Mouse (Mus musculus) brain, embryonic 14.5 days (tissue): ENCODE data around the gene Ufl1. TPM values are rescaled to one million over a fixed set of nuclear protein-coding genes. Genes with fewer than 3 reads are reported as not detected.
A peak's percentile ranks its signal among the peaks of the same experiment; 100 is the strongest.

Source experiments
- DNase-seq: peaks from one replicate; pipeline ENCODE4 v3.0.0-alpha.2; 2011; ENCODE audit warnings: low read depth
- CTCF ChIP-seq: fragments of 200-500 bp; IDR thresholded peaks from 2 replicates; pipeline ENCODE4 v1.5.1; 2012; ENCODE audit warnings: inconsistent platforms, mild to moderate bottlenecking, moderate library complexity, borderline replicate concordance; ENCODE audit not compliant: insufficient read depth, insufficient read length; ENCODE audit errors: extremely low read depth
- POLR2A ChIP-seq: fragments of 200-500 bp; IDR thresholded peaks from 2 replicates; pipeline ENCODE4 v1.6.1; 2012; ENCODE audit warnings: mild to moderate bottlenecking, inconsistent platforms, borderline replicate concordance; ENCODE audit not compliant: poor library complexity, insufficient read depth, insufficient read length, severe bottlenecking; ENCODE audit errors: extremely low read depth
- polyA plus RNA-seq: library from polyadenylated mRNA; depleted of rRNA; stranded (reverse); fragments of >200 nt; gene quantifications from 2 replicates; pipeline ENCODE4 v1.2.3, GENCODE M21; 2012; rRNA removed

Ufl1 gene
- polyA plus RNA-seq, 1 experiment: 9.6 TPM

DNA sequence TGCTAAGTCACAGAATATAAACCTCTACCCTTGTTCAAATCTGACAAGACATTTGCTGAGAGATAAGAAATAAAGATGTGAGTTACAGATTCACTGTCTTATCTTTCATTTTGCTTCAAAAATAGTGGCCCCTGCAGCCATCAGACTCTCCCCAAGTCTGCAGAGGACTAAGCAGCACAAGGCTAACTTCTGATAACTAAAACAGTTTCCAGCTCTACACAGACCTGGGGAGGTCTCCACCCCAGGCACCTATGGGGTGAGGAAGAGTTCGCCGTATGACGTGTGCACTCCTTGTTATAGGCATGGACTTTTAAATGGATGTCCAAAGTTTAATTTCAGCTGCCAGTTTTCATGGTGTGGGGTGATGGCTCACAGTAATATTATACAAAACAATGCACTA is 49.1 kb downstream of the Ufl1 start:
- TF ChIP-seq CTCF: no peak
- no peak for TF ChIP-seq POLR2A
- no peak for DNase-seq

DNA sequence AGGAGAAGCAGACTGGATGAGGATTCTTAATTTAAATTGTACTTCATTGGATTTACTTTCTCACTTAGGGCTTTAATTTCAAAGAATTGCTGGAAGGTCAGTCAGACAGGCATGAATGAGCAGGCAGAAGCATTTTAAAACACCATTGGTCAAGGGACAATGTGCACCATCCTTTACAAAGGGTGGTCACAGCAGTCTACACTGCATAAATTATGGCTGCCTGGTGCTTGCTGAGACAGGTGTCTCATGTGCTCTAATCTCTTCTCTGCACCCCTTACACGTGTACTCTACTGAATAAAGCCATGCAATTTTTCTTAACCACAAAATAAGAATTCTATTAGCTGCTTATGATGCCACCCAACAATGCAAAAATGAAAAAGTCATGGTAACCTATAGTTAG is 54.1 kb downstream of the Ufl1 start:
- no peak for TF ChIP-seq POLR2A
- TF ChIP-seq CTCF: no peak
- DNase-seq: no peak

- no peak for DNase-seq
- no peak for TF ChIP-seq CTCF
- no peak for TF ChIP-seq POLR2A
Observed at GRCm38 (mm10) chr4:25221927-25222326, 59.7 kb downstream of the Ufl1 start.

- TF ChIP-seq POLR2A (no peak), CTCF (no peak)
- DNase-seq: no peak
Observed at GRCm38 (mm10) chr4:25213451-25213850, 68.2 kb downstream of the Ufl1 start.

DNA sequence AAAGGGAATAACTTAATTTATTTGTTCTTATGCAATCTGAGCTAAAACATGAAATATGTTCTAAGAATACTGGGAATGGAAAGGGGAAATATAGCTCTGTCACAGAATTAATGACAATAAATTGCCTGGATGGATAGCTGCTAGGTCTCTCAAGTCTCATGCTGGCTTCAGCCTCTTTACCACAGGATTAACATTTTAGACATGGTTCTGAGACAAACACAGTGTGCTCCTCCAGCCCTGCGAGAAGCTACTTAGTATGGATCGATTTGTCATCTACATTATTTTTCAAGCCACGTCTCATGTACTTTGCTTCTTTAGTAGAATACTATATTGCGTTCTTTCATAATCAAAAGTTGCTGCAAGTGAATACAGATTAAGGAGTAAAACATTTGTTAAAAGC is 75.5 kb downstream of the Ufl1 start:
- DNase-seq: peak; percentile 26
- TF ChIP-seq CTCF: no peak
- TF ChIP-seq POLR2A: no peak

Other genes starting within 250 kb of the Ufl1 start
- 0.14 and 0.22 TPM in 2 replicates for gene Fhl5, start 38.9 kb downstream of the Ufl1 start, polyA plus RNA-seq